Mouse (Mus musculus) stomach, embryonic 16.5 days (tissue): ENCODE results near the gene Gria2. TPM values are rescaled to one million over a fixed set of nuclear protein-coding genes. Genes with fewer than 3 reads are reported as not detected.

Source experiments
- ATAC-seq: fragments of 200-750 bp; cut with Nextera tagmentation; 2 replicates; pipeline ENCODE4 v1.8.0; 2017; ENCODE audit warnings: moderate number of reproducible peaks, moderate TSS enrichment; ENCODE audit not compliant: insufficient read depth, low FRiP score
- H3K27ac ChIP-seq: fragments of 300-500 bp; sonication (generic); 2 replicates; pipeline ENCODE4 v1.5.1; 2014; ENCODE audit warnings: low read length
- H3K27me3 ChIP-seq: fragments of 300-500 bp; sonication (generic); 2 replicates; pipeline ENCODE4 v1.6.1; 2014; ENCODE audit warnings: low read length, control low read depth, mixed read lengths; ENCODE audit not compliant: control insufficient read depth, insufficient read depth
- H3K36me3 ChIP-seq: fragments of 300-500 bp; sonication (generic); 2 replicates; pipeline ENCODE4 v1.6.1; 2014; ENCODE audit warnings: low read length; ENCODE audit not compliant: control insufficient read depth, insufficient read depth
- H3K4me1 ChIP-seq: fragments of 300-500 bp; sonication (generic); 2 replicates; pipeline ENCODE4 v1.6.1; 2014; ENCODE audit warnings: low read length, control low read depth, mixed read lengths; ENCODE audit not compliant: control insufficient read depth, insufficient read depth
- H3K4me2 ChIP-seq: fragments of 300-500 bp; sonication (generic); 2 replicates; pipeline ENCODE4 v1.6.1; 2014; ENCODE audit warnings: low read depth, low read length, mixed read lengths
- H3K4me3 ChIP-seq: fragments of 300-500 bp; sonication (generic); replicated peaks from 2 replicates; pipeline ENCODE4 v1.5.1; 2014; ENCODE audit warnings: mild to moderate bottlenecking, low read length
- H3K9ac ChIP-seq: fragments of 300-500 bp; sonication (generic); 2 replicates; pipeline ENCODE4 v1.6.1; 2014; ENCODE audit warnings: low read length
- H3K9me3 ChIP-seq: fragments of 300-500 bp; sonication (generic); replicated peaks from 2 replicates; pipeline ENCODE4 v1.6.1; 2016; ENCODE audit warnings: low read length, control low read depth; ENCODE audit not compliant: control insufficient read depth
- WGBS: fragments of 180-500 bp; shearing (Covaris S2); extraction: QIAGEN DNeasy Blood & Tissue Kit; methylation state at CpG from one replicate; pipeline ENCODE4 v1.1.7; 2014; 5-methylcytosine and 5-hydroxymethylcytosine counted together
- polyA plus RNA-seq: library from polyadenylated mRNA; unstranded; fragments of >200 nt; fragmentation: Nextera tagmentation; extraction: Ambion mirVana; gene quantifications from 2 replicates; pipeline ENCODE4 v1.2.1, GENCODE M21; 2015

Gria2 gene
- polyA plus RNA-seq, 1 experiment from 2014 or later: 3.1 TPM

DNA sequence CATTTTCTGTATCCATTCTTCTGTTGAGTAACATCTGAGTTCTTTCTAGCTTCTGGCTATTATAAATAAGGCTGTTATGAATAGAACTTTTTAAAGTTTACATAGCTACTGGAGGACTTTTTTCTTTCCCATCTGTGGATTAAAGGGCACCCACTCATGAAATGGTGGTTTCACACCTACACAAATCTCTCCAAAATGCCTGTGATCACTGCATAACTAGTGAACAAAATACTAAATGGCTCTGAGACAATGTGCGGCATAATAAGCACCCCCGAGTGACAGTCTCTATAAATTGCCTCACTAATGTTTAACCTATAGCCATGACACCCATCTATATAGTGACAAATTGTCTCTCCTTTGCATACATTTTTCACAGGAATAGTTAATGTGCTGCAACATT lies 44.3 kb downstream of the Gria2 start:
- no peak overlapping the region for H3K4me2 ChIP-seq
- H3K27me3 ChIP-seq: no peaks in the 10 kb centered on the region
- no peak overlapping the region for H3K4me3 ChIP-seq
- H3K9ac ChIP-seq: no peak overlapping the region
- no peaks in the 10 kb centered on the region for H3K9me3 ChIP-seq
- 79% methylated on average over 2 of the region's 2 CpGs for WGBS
- H3K36me3 ChIP-seq: no peaks in the 10 kb centered on the region
- no peaks in the 10 kb centered on the region for H3K4me1 ChIP-seq
- ATAC-seq: no peak
- no peak overlapping the region for H3K27ac ChIP-seq

DNA sequence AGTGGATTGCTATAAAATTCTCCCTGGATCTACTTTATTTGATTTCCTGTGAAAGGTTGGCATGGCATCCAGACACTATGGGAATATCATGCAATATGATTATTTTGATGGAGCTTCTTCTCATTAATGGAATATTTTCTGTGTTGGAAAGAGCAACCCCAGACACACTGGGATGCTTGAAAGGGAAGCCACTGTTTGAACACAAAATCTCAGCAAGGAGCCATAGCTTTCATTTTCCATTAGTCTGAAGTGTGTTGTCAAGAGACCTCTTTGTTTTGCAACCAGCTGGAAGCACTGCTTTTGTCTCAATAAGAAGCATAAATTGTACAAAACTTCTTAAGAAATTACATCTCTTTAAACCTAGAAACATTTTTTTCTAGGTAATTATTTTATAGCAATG lies 51.8 kb downstream of the Gria2 start:
- H3K4me1 ChIP-seq: no peaks in the 10 kb centered on the region
- H3K27me3 ChIP-seq: no peaks in the 10 kb centered on the region
- H3K4me2 ChIP-seq: no peak overlapping the region
- H3K9me3 ChIP-seq: no peaks in the 10 kb centered on the region
- ATAC-seq: no peak
- no peak overlapping the region for H3K4me3 ChIP-seq
- no peaks in the 10 kb centered on the region for H3K36me3 ChIP-seq
- no peak overlapping the region for H3K9ac ChIP-seq
- H3K27ac ChIP-seq: no peak overlapping the region

DNA sequence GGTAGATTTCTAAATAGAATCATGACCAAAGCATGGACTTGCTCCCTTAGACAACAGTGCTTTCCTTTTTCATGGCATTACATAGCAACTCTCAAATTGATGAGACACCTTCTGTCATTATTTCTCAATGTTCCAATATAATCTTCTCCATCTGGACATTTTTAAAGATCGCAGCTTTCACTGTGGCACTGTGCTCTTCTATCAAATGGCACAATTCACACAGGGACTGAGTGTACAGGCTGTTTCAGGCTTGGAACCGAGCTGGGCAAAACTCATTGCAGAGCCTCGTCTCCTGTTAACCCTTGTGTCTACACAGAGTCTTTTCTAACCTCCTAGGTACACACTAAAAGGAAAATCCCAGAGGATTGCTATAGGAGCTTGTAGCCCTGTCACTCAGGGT lies 77.4 kb downstream of the Gria2 start:
- Histone ChIP-seq H3K27ac (no peak overlapping the region), H3K36me3 (no peaks in the 10 kb centered on the region), H3K9ac (no peak overlapping the region), H3K4me1 (no peaks in the 10 kb centered on the region), H3K4me2 (no peak overlapping the region), H3K27me3 (no peaks in the 10 kb centered on the region), H3K4me3 (no peak overlapping the region), H3K9me3 (no peaks in the 10 kb centered on the region)
- no peak for ATAC-seq
- 70% methylated on average over 3 of the region's 3 CpGs for whole genome bisulfite sequencing

DNA sequence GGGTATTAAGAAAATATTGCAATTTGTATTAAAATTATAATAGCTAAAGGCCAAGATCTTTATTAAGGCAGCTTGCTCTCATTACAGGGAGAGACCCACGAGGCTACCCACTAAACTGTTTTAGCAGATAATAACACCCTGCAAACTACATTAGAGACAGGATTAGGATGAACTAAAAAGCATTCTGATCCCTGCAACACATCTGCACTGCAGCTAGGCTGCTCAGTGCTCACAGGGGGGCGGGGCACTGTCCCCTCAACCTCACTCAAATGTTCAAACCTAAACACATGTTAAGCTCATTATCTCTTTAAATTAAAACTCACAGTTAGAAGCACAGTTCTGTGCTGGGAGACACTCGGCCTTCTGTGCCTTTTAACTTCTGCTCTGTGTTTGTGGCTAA lies 89.5 kb downstream of the Gria2 start:
- Histone ChIP-seq H3K36me3 (no peaks in the 10 kb centered on the region), H3K27me3 (no peaks in the 10 kb centered on the region), H3K4me2 (no peak overlapping the region), H3K9ac (no peak overlapping the region), H3K4me1 (no peaks in the 10 kb centered on the region), H3K9me3 (no peaks in the 10 kb centered on the region), H3K4me3 (no peak overlapping the region), H3K27ac (no peak overlapping the region)
- no peak for ATAC-seq
- WGBS: 28% methylated on average over 3 of the region's 3 CpGs

DNA sequence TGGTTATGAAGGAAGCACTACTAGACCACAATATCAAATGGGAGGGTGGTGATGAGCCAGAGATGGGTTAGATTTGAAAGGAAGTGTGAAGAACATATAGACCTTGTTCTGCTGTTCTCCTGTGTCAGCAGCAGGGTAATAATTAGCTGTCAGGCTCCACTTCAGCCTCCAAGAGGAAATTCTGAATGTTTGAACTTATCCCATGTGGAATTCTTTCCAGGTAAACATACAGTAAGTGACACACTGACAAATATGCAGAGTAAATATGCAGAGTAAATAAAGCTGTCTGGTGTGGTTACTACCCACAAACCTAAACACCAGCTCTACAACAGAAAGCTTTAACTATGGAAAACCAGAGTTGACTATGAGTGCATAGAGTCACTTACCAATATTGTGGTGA lies 93.6 kb downstream of the Gria2 start:
- no peak for ATAC-seq
- H3K27me3 ChIP-seq: no peaks in the 10 kb centered on the region
- H3K36me3 ChIP-seq: no peaks in the 10 kb centered on the region
- H3K4me1 ChIP-seq: no peaks in the 10 kb centered on the region
- no peak overlapping the region for H3K27ac ChIP-seq
- H3K4me2 ChIP-seq: no peak overlapping the region
- H3K9me3 ChIP-seq: no peaks in the 10 kb centered on the region
- no peak overlapping the region for H3K9ac ChIP-seq
- no peak overlapping the region for H3K4me3 ChIP-seq

DNA sequence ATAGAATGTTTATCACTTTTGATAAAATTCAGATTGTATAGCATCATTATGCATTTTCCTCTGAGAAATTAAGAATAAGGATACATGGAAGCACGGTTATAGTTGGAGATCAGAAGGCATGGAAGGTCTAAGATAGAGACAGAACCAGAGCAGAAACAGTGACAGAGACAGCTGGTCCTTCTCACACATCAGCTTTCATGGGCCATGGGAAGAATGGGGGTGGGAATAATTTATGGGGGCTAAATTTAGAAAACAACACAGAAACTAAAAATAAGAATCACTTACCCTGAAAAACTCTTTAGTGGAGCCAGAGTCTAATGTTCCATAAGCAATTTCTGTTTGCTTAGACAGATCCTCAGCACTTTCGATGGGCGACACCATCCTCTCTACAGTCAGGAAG lies 100.5 kb downstream of the Gria2 start:
- Histone ChIP-seq H3K27ac (no peak overlapping the region), H3K36me3 (no peaks in the 10 kb centered on the region), H3K9me3 (no peaks in the 10 kb centered on the region), H3K9ac (no peak overlapping the region), H3K27me3 (no peaks in the 10 kb centered on the region), H3K4me2 (no peak overlapping the region), H3K4me3 (no peak overlapping the region), H3K4me1 (no peaks in the 10 kb centered on the region)
- 83% methylated on average over 3 of the region's 3 CpGs for WGBS
- ATAC-seq: no peak

DNA sequence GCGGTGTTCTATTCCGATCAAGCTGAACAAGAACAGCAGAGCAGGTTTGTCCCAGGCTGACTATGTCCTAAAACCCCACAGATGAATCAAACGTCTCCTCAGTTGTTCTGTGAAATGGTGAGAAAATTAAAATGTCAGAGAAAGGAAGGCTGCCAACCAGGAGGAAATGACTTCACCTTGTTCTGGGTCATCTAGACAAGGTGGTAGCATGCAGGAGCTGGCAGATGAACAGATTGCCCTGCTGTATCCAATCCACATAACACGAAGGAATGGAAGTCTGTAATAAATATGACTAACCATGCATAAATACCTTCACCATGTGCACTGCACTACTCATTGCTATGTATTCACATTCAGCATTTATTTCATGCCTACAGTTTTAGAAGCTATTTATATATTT lies 105.1 kb downstream of the Gria2 start:
- Histone ChIP-seq H3K27ac (no peak overlapping the region), H3K36me3 (no peaks in the 10 kb centered on the region), H3K27me3 (no peaks in the 10 kb centered on the region), H3K9ac (no peak overlapping the region), H3K4me3 (no peak overlapping the region), H3K4me2 (no peak overlapping the region), H3K4me1 (no peaks in the 10 kb centered on the region), H3K9me3 (no peaks in the 10 kb centered on the region)
- WGBS: 84% methylated on average over 4 of the region's 4 CpGs
- no peak for ATAC-seq

DNA sequence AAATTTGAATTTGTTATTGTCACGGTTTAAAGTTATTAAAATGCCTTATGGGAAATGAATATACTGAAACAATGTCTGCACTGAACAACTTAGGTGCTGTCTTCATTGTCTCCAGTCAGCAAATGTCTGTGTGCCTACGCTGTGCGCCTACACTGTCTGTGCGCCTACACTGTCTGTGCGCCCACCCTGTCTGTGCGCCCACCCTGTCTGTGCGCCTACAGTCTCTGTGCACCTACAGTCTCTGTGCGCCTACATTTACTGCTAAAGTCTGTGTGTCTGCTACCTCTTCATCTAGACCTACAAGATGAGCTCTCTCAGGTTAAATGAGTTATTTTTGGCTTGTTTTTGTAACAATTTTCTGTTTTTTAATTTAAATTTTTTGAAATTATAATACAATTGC lies 107.7 kb downstream of the Gria2 start:
- 99% methylated on average over 8 of the region's 8 CpGs for WGBS
- no peak for ATAC-seq
- Histone ChIP-seq H3K27me3 (no peaks in the 10 kb centered on the region), H3K4me3 (no peak overlapping the region), H3K9ac (no peak overlapping the region), H3K4me1 (no peaks in the 10 kb centered on the region), H3K4me2 (no peak overlapping the region), H3K9me3 (no peaks in the 10 kb centered on the region), H3K36me3 (no peaks in the 10 kb centered on the region), H3K27ac (no peak overlapping the region)

DNA sequence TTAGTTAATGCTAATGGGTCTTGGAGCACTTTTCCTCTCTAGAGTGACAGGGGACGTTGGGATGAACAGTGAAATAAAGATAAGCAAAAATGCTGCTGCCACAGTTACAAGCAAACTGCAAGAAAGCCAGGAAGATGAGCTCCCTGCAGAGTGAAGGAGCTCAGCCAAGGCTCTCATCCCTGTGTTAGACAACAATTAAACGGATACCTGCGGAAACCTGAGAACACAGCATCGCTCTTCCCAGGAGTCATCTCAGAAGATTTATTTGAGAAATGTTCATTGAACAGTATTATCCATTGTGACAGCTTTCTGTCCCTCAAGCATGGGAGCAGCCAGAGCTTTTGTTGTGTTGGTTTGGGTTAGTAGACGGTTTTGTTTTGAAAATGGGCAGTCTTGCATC lies 137.5 kb downstream of the Gria2 start:
- Histone ChIP-seq H3K9me3 (no peaks in the 10 kb centered on the region), H3K4me2 (no peak overlapping the region), H3K9ac (no peak overlapping the region), H3K4me1 (no peaks in the 10 kb centered on the region), H3K27ac (no peak overlapping the region), H3K27me3 (no peaks in the 10 kb centered on the region), H3K4me3 (no peak overlapping the region), H3K36me3 (no peaks in the 10 kb centered on the region)
- 68% methylated on average over 5 of the region's 5 CpGs for WGBS
- ATAC-seq: no peak

DNA sequence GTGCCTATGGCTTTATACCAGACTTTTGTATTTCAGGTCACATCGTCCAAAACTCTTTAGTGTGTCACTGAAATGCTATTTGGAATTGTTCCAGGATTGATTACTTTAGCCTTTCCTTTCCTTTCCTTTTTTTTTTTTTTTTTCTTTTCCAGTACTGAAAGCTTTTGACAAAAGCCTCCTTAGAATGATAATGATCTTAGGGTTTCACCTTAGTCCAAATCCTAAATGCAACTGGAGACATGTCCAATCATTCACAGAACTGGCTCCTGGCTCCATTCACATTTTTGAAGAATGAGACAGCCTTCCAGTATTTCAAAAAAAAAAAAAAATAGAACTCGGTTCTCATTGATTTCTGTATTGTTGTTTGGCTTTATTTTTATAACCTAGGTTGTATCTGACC lies 139.3 kb downstream of the Gria2 start:
- no peak overlapping the region for H3K27ac ChIP-seq
- no peak overlapping the region for H3K9ac ChIP-seq
- no peaks in the 10 kb centered on the region for H3K36me3 ChIP-seq
- H3K9me3 ChIP-seq: no peaks in the 10 kb centered on the region
- no peaks in the 10 kb centered on the region for H3K4me1 ChIP-seq
- 44% methylated on average over 2 of the region's 2 CpGs for WGBS
- no peak overlapping the region for H3K4me2 ChIP-seq
- H3K4me3 ChIP-seq: no peak overlapping the region
- no peak for ATAC-seq
- no peaks in the 10 kb centered on the region for H3K27me3 ChIP-seq
